Mouse (Mus musculus) testis, adult 2 months (tissue): ENCODE data around the gene Ap1s1.

ENCODE experiments used
- CTCF ChIP-seq: fragments of 200-500 bp; IDR thresholded peaks from 2 replicates; pipeline ENCODE4 v1.5.1; 2012; ENCODE audit warnings: low read depth, mild to moderate bottlenecking, inconsistent platforms, low read length, moderate library complexity; ENCODE audit not compliant: control insufficient read depth, insufficient read depth, insufficient replicate concordance
- POLR2A ChIP-seq: fragments of 200-500 bp; IDR thresholded peaks from 2 replicates; pipeline ENCODE4 v1.6.1; 2012; ENCODE audit warnings: low read depth, mild to moderate bottlenecking, inconsistent platforms, low read length, moderate library complexity; ENCODE audit not compliant: control insufficient read depth

GRCm38 (mm10) chr5:136999449-136999848 lies 46.5 kb downstream of the Ap1s1 start:
- TF ChIP-seq CTCF (no peak), POLR2A (no peak)
